Comparison of ENCODE assay signal across 10 mouse cellular contexts in the genomic region with DNA sequence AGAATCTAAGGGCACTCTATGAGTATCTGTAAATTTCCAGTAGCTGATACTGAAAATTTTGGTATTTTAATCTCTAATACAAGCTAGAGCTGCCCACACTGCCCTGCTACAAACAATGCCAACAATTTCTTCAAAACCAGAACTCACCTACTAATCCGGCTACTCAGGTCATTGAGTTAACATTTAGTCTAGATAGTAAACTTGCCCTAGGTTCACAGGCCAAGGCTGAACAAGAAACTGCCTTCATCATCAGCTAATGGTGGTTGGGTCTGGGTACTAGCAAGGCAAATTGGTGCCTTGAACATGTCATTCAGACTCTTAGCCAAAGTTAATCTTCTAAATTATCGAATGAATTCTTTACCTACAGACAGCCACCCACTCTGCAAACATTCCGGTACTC. TPM values are rescaled to one million over a fixed set of nuclear protein-coding genes. Genes with fewer than 3 reads are reported as not detected.
DNase-seq lines count a peak whose midpoint lies in the region; ATAC-seq and TF ChIP-seq lines count a peak whose summit lies in the region.
"Had no signal": no experiment of that assay in that cellular context is flagged by ENCODE, and none has a peak within 500 bp of the region (broad histone marks: within the 10 kb centered on the region; RNA-seq: fewer than 3 reads in every experiment).

No protein-coding gene starts in this region.

- peak overlapping the region; percentile 88 for H3K4me3 ChIP-seq in kidney, embryonic 15.5 days (replicated peaks)
- peak overlapping the region; percentile 95; the same call in 1 of the 2 replicates for H3K4me3 ChIP-seq in embryonic facial prominence, embryonic 14.5 days (ENCODE audit: low read depth, low read length)
- H3K4me3 ChIP-seq in intestine, embryonic 16.5 days (ENCODE audit: low read length), result peak overlapping the region; percentile 100
- H3K4me3 ChIP-seq in myocyte, result peak overlapping the region; percentile 76

- 72% methylated on average over 3 of the region's 3 CpGs for WGBS in kidney, embryonic 15.5 days
- WGBS in embryonic facial prominence, embryonic 14.5 days, result 59% methylated on average over 3 of the region's 3 CpGs
- WGBS in intestine, embryonic 16.5 days, result 48% methylated on average over 3 of the region's 3 CpGs

- DNase-seq in kidney, adult 8-10 months, result no peak
- no peak for DNase-seq in embryonic facial prominence, embryonic 14.5 days (ENCODE audit: low spot score)
- no peak for DNase-seq in left cerebral cortex, postnatal 10 days (ENCODE audit: extremely low spot score in 1 of 2, low spot score in 2 of 2)
- no peak for DNase-seq in gastrocnemius, postnatal 25 days
- no peak for DNase-seq in embryo, embryonic 11 days
- DNase-seq: cerebellum, adult 8-10 months; kidney, adult 18-20 months had no signal

- TF ChIP-seq POLR2A in myocyte (IDR thresholded peaks at IDR 0.05; ENCODE audit: insufficient read length, low read depth), result no peak

- peak overlapping the region; percentile 70 for H3K4me2 ChIP-seq in kidney, embryonic 15.5 days
- peak overlapping the region; percentile 74 for H3K4me2 ChIP-seq in embryonic facial prominence, embryonic 14.5 days (ENCODE audit: low read depth, low read length)
- H3K4me2 ChIP-seq in intestine, embryonic 16.5 days (ENCODE audit: low read depth, low read length), result peak overlapping the region; percentile 72
- H3K4me2 ChIP-seq in myocyte (ENCODE audit: low read depth), result peak overlapping the region; percentile 85

- peaks cover 69% of the 10 kb centered on the region for H3K79me2 ChIP-seq in myocyte (ENCODE audit: control insufficient read depth, insufficient read depth)

- intact Hi-C loops in left cerebral cortex, postnatal 10 days (cut with DNase I), result loop anchor here (10.0 kb wide), 1 partner anchor 53 kb away; a partner anchor contains a TSS

- H3ac ChIP-seq in myocyte (ENCODE audit: control insufficient read depth, insufficient read length), result no peak overlapping the region

- no peak overlapping the region for H3K27ac ChIP-seq in kidney, embryonic 15.5 days
- no peak overlapping the region for H3K27ac ChIP-seq in embryonic facial prominence, embryonic 14.5 days (replicated peaks; ENCODE audit: low read depth, low read length)
- no peak overlapping the region for H3K27ac ChIP-seq in intestine, embryonic 16.5 days (ENCODE audit: low read length)

- H3K4me1 ChIP-seq in kidney, embryonic 15.5 days, result peaks cover 32% of the 10 kb centered on the region
- peaks cover 25% of the 10 kb centered on the region for H3K4me1 ChIP-seq in embryonic facial prominence, embryonic 14.5 days (ENCODE audit: control insufficient read depth, insufficient read depth, low read length)
- H3K4me1 ChIP-seq in intestine, embryonic 16.5 days (ENCODE audit: control insufficient read depth, insufficient read depth, low read length), result peaks cover 20% of the 10 kb centered on the region

- H3K9ac ChIP-seq in kidney, embryonic 15.5 days, result no peak overlapping the region
- H3K9ac ChIP-seq in embryonic facial prominence, embryonic 14.5 days (ENCODE audit: low read depth, low read length), result no peak overlapping the region
- no peak overlapping the region for H3K9ac ChIP-seq in intestine, embryonic 16.5 days (ENCODE audit: low read depth, low read length)

- H3K9me3 ChIP-seq in kidney, embryonic 15.5 days (replicated peaks), result no peaks in the 10 kb centered on the region
- no peaks in the 10 kb centered on the region for H3K9me3 ChIP-seq in embryonic facial prominence, embryonic 14.5 days (ENCODE audit: control insufficient read depth, low read length)
- no peaks in the 10 kb centered on the region for H3K9me3 ChIP-seq in intestine, embryonic 16.5 days (ENCODE audit: control insufficient read depth, low read length)

- H3K27me3 ChIP-seq in kidney, embryonic 15.5 days, result no peaks in the 10 kb centered on the region
- H3K27me3 ChIP-seq in embryonic facial prominence, embryonic 14.5 days (replicated peaks; ENCODE audit: control insufficient read depth, insufficient read depth, low read length), result no peaks in the 10 kb centered on the region
- no peaks in the 10 kb centered on the region for H3K27me3 ChIP-seq in intestine, embryonic 16.5 days (replicated peaks; ENCODE audit: control insufficient read depth, insufficient read depth, low read length)
- H3K27me3 ChIP-seq in myocyte (ENCODE audit: control insufficient read depth, insufficient read depth, insufficient read length), result no peaks in the 10 kb centered on the region

- ATAC-seq in kidney, embryonic 15.5 days (replicated peaks; ENCODE audit: low FRiP score), result no peak
- ATAC-seq in embryonic facial prominence, embryonic 14.5 days (ENCODE audit: low read depth), result no peak
- ATAC-seq in intestine, embryonic 16.5 days, result no peak

- H3K36me3 ChIP-seq in kidney, embryonic 15.5 days, result no peaks in the 10 kb centered on the region
- no peaks in the 10 kb centered on the region for H3K36me3 ChIP-seq in embryonic facial prominence, embryonic 14.5 days (ENCODE audit: control insufficient read depth, insufficient read depth, low read length)
- H3K36me3 ChIP-seq in intestine, embryonic 16.5 days (ENCODE audit: control insufficient read depth, insufficient read depth, low read length), result no peaks in the 10 kb centered on the region
- H3K36me3 ChIP-seq in myocyte (ENCODE audit: control insufficient read depth, insufficient read depth), result no peaks in the 10 kb centered on the region

TF ChIP-seq in myocyte, 11 proteins besides CTCF, POLR2A, EP300 and RAD21:
- no peak for TF ChIP-seq MYOG (IDR thresholded peaks at IDR 0.05; ENCODE audit: control insufficient read depth in 1 of 3, insufficient read depth in 1 of 3, insufficient read length in 2 of 3, low read depth in 2 of 3)
- TF ChIP-seq CEBPB (IDR thresholded peaks at IDR 0.05; ENCODE audit: insufficient read depth, poor library complexity, severe bottlenecking), result no peak
- no peak for TF ChIP-seq POLR2AphosphoS2 (IDR thresholded peaks at IDR 0.05; ENCODE audit: insufficient read length, low read depth)
- TF ChIP-seq SRF (IDR thresholded peaks at IDR 0.05; ENCODE audit: control insufficient read depth, insufficient read length, low read depth), result no peak
- no peak for TF ChIP-seq TCF12 (IDR thresholded peaks at IDR 0.05; ENCODE audit: insufficient read depth, poor library complexity, severe bottlenecking)
- no peak for TF ChIP-seq REST (IDR thresholded peaks at IDR 0.05; ENCODE audit: insufficient read depth, insufficient read length)
- no peak for TF ChIP-seq E2F4 (IDR thresholded peaks at IDR 0.05; ENCODE audit: insufficient read depth)
- TF ChIP-seq USF1 (IDR thresholded peaks at IDR 0.05; ENCODE audit: low read depth), result no peak
- no peak for TF ChIP-seq MYOD1 (IDR thresholded peaks at IDR 0.05; ENCODE audit: control insufficient read depth in 1 of 3, insufficient read length in 2 of 3, low read depth in 2 of 3)
- no peak for TF ChIP-seq MAX (IDR thresholded peaks at IDR 0.05; ENCODE audit: low read depth)
- no peak for TF ChIP-seq TCF3 (IDR thresholded peaks at IDR 0.05; ENCODE audit: insufficient read length, low read depth)

RNA-seq across cellular contexts. Expression of a gene that starts 2.2 kb away (rescaled TPM):
- polyA plus RNA-seq in kidney, embryonic 15.5 days (2015; fragmentation: Nextera tagmentation; extraction: Ambion mirVana), result 174 and 191 TPM in 2 replicates
- polyA plus RNA-seq in embryonic facial prominence, embryonic 14.5 days (2014; fragmentation: Nextera tagmentation; extraction: Ambion mirVana), result 153 and 175 TPM in 2 replicates
- polyA plus RNA-seq in intestine, embryonic 16.5 days (2015; fragmentation: Nextera tagmentation; extraction: Ambion mirVana), result 147 and 167 TPM in 2 replicates
- 25.8 TPM for polyA plus RNA-seq in myocyte (2012; fragmentation: generic; extraction: Trizol)
- 100 to 1,000 TPM; 177 to 178 TPM for total RNA-seq in left cerebral cortex, postnatal 10 days (2021)
- total RNA-seq in gastrocnemius, postnatal 25 days (2021), result 10 to 100 TPM; 48.8 to 51.7 TPM

RNA-seq across cellular contexts. Expression of a gene that starts 37.6 kb away (rescaled TPM):
- 1.1 and 1.8 TPM in 2 replicates for polyA plus RNA-seq in kidney, embryonic 15.5 days (2015; fragmentation: Nextera tagmentation; extraction: Ambion mirVana)
- polyA plus RNA-seq in embryonic facial prominence, embryonic 14.5 days (2014; fragmentation: Nextera tagmentation; extraction: Ambion mirVana), result 2.9 and 4.3 TPM in 2 replicates
- polyA plus RNA-seq in intestine, embryonic 16.5 days (2015; fragmentation: Nextera tagmentation; extraction: Ambion mirVana), result 2.7 and 3.7 TPM in 2 replicates
- 0.53 TPM for polyA plus RNA-seq in myocyte (2012; fragmentation: generic; extraction: Trizol)
- 10 to 100 TPM; 91.8 to 96.6 TPM for total RNA-seq in left cerebral cortex, postnatal 10 days (2021)
- 1 to 10 TPM; 3.7 to 4.1 TPM for total RNA-seq in gastrocnemius, postnatal 25 days (2021)

RNA-seq across cellular contexts. Expression of a gene that starts 56.4 kb away (rescaled TPM):
- 42.9 and 46.5 TPM in 2 replicates for polyA plus RNA-seq in kidney, embryonic 15.5 days (2015; fragmentation: Nextera tagmentation; extraction: Ambion mirVana)
- polyA plus RNA-seq in embryonic facial prominence, embryonic 14.5 days (2014; fragmentation: Nextera tagmentation; extraction: Ambion mirVana), result 41.8 and 49.3 TPM in 2 replicates
- polyA plus RNA-seq in intestine, embryonic 16.5 days (2015; fragmentation: Nextera tagmentation; extraction: Ambion mirVana), result 43.5 and 46.7 TPM in 2 replicates
- polyA plus RNA-seq in myocyte (2012; fragmentation: generic; extraction: Trizol), result 55.2 TPM
- total RNA-seq in left cerebral cortex, postnatal 10 days (2021), result 10 to 100 TPM; 59.2 to 61.9 TPM
- total RNA-seq in gastrocnemius, postnatal 25 days (2021), result 10 to 100 TPM; 56.6 to 58.4 TPM
